Mouse (Mus musculus) cortical plate, adult 2 months (tissue): ENCODE results near the gene Cnot1.

Experiments used
- CTCF ChIP-seq: fragments of 200-500 bp; IDR thresholded peaks from 2 replicates; pipeline ENCODE4 v1.5.1; 2011; ENCODE audit warnings: mild to moderate bottlenecking, control low read depth, low read length; ENCODE audit not compliant: insufficient read depth; ENCODE audit errors: extremely low read depth
- POLR2A ChIP-seq: fragments of 200-500 bp; IDR thresholded peaks from 2 replicates; pipeline ENCODE4 v1.6.1; 2011; ENCODE audit warnings: mild to moderate bottlenecking, low read length, control low read depth; ENCODE audit not compliant: insufficient read depth; ENCODE audit errors: extremely low read depth

DNA sequence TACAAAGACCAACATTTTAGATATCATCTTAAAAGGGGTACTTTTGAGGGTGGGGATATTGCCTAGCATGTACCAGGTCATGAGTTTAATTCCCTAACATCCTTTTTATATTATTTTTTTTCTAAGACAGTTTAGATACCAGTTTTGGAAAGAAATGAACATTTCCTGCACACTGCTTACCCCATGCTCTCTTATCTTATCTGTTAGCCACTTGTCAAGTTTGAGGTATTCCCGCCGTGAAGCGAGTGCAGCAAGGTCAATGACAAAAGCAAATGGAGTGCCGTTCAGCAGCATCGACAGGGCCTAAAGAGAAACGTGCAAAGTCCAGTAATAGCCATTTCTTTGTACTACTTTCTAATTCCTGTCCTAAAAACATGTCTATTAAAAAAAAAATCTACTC is 46.9 kb downstream of the Cnot1 start:
- TF ChIP-seq CTCF: no peak
- TF ChIP-seq POLR2A: no peak
